Mouse (Mus musculus) layer of hippocampus, postnatal 25 days (tissue): Measurements from ENCODE around the gene Mob2. TPM values are rescaled to one million over a fixed set of nuclear protein-coding genes. Genes with fewer than 3 reads are reported as not detected.

ENCODE experiments used
- DNase-seq, 2 experiments: peaks; one replicate each; pipeline ENCODE4 v3.0.0; 2022; ENCODE audit warnings: mixed read lengths in 2 of 2, low spot score in 1 of 2; ENCODE audit errors: extremely low spot score in 1 of 2
- total RNA-seq, 2 experiments: library from RNA; stranded (reverse); gene quantifications; 2 replicates each; pipeline ENCODE4 v1.2.3; 2021

Gene Mob2
- total RNA-seq: 10 to 100 TPM; 27.0 to 29.1 TPM

DNA sequence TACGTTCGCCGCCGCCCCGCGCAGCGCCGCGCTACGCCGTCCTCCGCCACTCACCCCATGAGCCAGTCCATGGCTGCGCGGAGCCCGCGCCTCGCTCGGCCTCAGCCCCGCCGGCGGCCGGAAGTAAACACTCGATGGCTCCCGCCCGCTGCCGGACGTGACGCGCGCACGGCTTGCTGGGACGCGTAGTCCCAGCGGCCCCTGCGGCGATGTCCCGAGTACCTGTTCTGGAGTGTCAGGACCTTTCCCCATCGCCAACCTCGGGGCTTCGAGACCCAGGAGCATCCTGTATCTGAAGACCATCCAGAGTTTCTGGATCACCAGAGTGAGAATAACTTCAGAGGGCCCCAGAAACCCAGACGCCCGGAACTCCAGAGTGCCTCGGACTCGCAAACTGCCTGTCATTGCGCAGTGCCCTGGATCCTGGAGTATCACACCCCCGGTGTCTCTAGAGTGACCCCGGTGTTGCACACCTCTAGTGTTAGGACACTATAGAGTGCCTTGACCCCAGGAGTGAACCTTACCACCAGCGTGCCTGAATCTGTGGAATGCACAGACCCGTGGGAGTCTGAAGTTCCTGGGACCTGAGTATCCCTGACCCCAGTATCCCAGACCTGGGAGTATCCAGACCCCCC is at the start of gene Mob2:
Gene Mob2, minus strand, starts transcription at position 135 of the 635 bp plus-strand sequence.
- peak; percentile 82 to 93 for DNase-seq

- no peak for DNase-seq
Observed at GRCm38 (mm10) chr7:142104747-142105146, 43.9 kb upstream of the Mob2 start.

- DNase-seq: peak; percentile 70 to 79
Observed at GRCm38 (mm10) chr7:142097776-142098175, 36.9 kb upstream of the Mob2 start.

DNA sequence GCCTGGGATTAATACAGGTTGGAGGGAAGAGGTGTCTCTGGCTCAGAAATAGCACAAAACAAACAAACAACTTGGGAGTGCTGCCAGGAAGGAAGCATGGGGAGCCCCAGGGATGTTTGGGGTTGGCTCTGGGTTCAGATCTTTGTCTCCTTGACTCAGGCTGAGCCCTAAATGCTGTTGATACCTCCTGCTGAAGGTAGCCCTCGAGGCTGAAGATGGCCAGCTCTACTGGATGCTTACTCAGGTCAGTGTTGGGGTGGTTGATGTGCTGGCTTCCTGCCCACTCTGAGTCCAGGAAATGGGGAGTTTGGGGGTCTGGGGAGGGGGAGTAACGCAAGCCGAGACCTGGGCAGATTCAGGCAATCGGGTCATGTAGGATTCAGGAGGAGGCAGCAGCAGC is 35.8 kb upstream of the Mob2 start:
- no peak for DNase-seq

GRCm38 (mm10) chr7:142095183-142095931 is 34.5 kb upstream of the Mob2 start, which contains the start of gene Dusp8:
Dusp8 (minus strand) TSS chr7:142095843.
- DNase-seq: peak; percentile 91 to 96

- DNase-seq: peak; percentile 58 to 64
Observed at GRCm38 (mm10) chr7:142094301-142095143, 33.7 kb upstream of the Mob2 start.

GRCm38 (mm10) chr7:142093696-142094240 is 32.9 kb upstream of the Mob2 start:
- DNase-seq: no peak

GRCm38 (mm10) chr7:142092991-142093390 is 32.1 kb upstream of the Mob2 start:
- no peak for DNase-seq

- DNase-seq: peak in 1 of 2 experiments; percentile 42
Observed at GRCm38 (mm10) chr7:142091848-142092247, 31.0 kb upstream of the Mob2 start.

DNA sequence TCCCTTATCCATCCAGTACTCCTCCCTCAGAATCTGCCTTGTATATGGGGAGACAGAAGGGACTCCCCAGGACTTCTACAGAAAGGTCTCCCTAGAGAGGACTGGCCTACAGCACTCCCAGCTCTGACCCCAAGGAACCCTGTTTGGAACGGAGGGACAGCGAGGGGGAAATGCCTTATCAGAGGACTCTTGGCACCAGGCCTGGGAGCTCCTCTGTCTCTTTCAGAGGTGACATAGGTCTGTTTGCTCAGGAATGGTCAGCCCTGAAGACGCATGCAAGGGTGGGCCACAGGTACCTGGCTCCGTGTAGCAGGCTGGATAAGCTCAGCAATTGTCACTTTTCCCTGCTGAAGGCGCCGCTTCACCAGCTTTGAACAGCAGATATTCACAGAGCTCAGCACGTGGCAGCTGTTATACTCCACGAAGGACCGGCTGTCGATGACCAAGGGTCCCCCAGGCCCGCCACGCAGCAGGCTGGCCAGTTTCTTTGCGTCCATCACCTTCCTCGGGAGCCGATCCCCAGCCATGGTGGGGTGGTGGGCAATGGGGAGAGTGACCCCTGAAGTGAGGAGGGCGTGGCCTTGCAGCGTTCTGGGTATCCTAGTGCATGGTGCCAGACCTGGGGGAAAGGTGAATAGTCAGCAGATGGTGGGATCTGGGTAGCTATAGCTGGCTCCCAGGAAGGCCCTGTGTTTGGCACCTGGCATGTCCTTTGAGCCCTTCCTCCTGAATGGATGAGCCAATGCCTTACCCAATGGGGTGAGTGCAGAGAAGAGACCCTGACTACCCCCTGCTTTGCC is 29.0 kb upstream of the Mob2 start:
- no peak for DNase-seq

DNA sequence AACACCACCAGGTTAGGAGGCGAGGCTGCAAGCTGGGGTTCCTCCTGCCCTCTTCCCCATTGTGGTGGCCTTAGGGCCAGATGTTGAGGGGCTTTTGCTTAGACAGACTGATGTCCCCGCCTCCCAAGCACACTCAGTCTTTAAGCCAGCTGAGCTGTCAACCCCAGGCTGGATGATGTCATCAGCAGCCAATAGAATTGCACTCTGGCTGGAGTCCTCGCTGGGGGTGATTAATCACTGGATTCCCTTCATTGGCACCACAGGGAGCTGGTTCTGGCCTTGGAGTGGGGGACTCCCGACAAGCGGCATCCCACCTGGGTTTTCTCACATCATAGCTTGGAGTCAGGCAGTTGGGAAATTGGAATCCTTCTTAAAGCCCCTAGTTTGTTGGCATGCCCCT is 28.0 kb upstream of the Mob2 start:
- DNase-seq: no peak

GRCm38 (mm10) chr7:142087069-142087652 is 26.3 kb upstream of the Mob2 start:
- DNase-seq: no peak

GRCm38 (mm10) chr7:142086159-142086905 is 25.5 kb upstream of the Mob2 start:
- no peak for DNase-seq

- peak in 1 of 2 experiments; percentile 62 for DNase-seq
Observed at GRCm38 (mm10) chr7:142084820-142085219, 24.0 kb upstream of the Mob2 start.

DNA sequence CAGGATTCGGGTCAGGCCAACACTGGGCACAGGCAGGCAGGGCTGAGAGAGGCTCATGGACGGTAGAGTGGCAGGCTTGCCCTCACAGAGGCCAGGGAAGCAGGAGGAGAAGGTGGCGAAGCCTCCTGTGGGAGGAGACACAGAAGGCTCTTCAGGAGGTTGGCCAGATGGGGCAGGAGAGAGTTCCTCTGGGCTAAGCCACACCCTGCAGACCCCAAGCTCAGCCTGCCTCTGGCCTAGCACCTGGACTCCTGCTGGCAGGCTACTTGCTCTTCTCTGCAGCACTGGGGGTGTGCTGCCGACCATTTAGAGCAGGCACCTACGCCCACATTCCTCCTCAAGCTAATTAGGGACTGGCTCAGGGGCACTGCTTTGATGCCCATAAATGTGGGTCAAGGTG is 23.5 kb upstream of the Mob2 start:
- DNase-seq: no peak

GRCm38 (mm10) chr7:142083588-142084317 is 22.9 kb upstream of the Mob2 start:
- no peak for DNase-seq

DNA sequence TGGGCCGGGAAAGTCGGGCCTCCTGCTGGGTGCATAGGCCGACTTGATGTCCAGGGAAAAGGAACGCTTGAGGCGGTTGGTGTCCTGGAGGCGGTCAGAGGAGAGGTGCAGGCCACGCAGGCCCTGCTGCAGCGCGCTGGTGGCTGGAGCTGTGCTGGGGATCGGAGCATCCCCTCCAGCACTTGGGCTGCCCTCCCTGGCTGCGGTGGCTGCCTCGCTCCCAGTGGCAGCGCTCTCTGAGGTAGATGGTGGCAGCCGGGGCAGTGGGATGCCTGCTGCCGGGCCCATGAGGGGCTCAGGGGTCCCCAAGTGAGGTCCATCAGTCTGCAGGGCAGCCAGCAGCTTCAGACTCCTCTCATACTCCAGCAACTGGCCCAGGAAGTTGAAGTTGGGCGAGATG is 21.7 kb upstream of the Mob2 start:
- no peak for DNase-seq

GRCm38 (mm10) chr7:142082179-142082578 is 21.3 kb upstream of the Mob2 start:
- DNase-seq: no peak
